Mouse (Mus musculus) neural tube, embryonic 11.5 days (tissue): ENCODE results near the gene Orai3. TPM values are rescaled to one million over a fixed set of nuclear protein-coding genes. Genes with fewer than 3 reads are reported as not detected.

Experiments used
- ATAC-seq: fragments of 200-750 bp; cut with Nextera tagmentation; 2 replicates; pipeline ENCODE4 v1.8.0; 2017; ENCODE audit warnings: moderate number of reproducible peaks, mild to moderate bottlenecking, moderate TSS enrichment, moderate library complexity; ENCODE audit not compliant: insufficient read depth, low FRiP score, low TSS enrichment
- DNase-seq: peaks from one replicate; pipeline ENCODE4 v3.0.0-alpha.2; 2015; ENCODE audit warnings: low spot score
- H3K27ac ChIP-seq: fragments of 300-500 bp; sonication (generic); 2 replicates; pipeline ENCODE4 v1.5.1; 2014; ENCODE audit warnings: low read depth, mild to moderate bottlenecking, low read length
- H3K27me3 ChIP-seq: fragments of 300-500 bp; sonication (generic); 2 replicates; pipeline ENCODE4 v1.6.1; 2014; ENCODE audit warnings: mild to moderate bottlenecking, low read length, mixed read lengths; ENCODE audit not compliant: control insufficient read depth, insufficient read depth
- H3K36me3 ChIP-seq: fragments of 300-500 bp; sonication (generic); 2 replicates; pipeline ENCODE4 v1.6.1; 2014; ENCODE audit warnings: mild to moderate bottlenecking, low read length, moderate library complexity, mixed read lengths; ENCODE audit not compliant: control insufficient read depth, insufficient read depth
- H3K4me1 ChIP-seq: fragments of 300-500 bp; sonication (generic); 2 replicates; pipeline ENCODE4 v1.6.1; 2014; ENCODE audit warnings: low read length, mixed read lengths; ENCODE audit not compliant: control insufficient read depth, insufficient read depth
- H3K4me2 ChIP-seq: fragments of 300-500 bp; sonication (generic); 2 replicates; pipeline ENCODE4 v1.6.1; 2014; ENCODE audit warnings: low read depth, mild to moderate bottlenecking, moderate library complexity
- H3K4me3 ChIP-seq: fragments of 300-500 bp; sonication (generic); 2 replicates; pipeline ENCODE4 v1.5.1; 2014; ENCODE audit warnings: low read depth, low read length
- H3K9ac ChIP-seq: fragments of 300-500 bp; sonication (generic); 2 replicates; pipeline ENCODE4 v1.6.1; 2014; ENCODE audit warnings: mild to moderate bottlenecking, low read length
- H3K9me3 ChIP-seq: fragments of 300-500 bp; sonication (generic); 2 replicates; pipeline ENCODE4 v1.6.1; 2016; ENCODE audit warnings: low read length; ENCODE audit not compliant: control insufficient read depth
- WGBS: fragments of 180-500 bp; shearing (Covaris S2); extraction: QIAGEN DNeasy Blood & Tissue Kit; methylation state at CpG from one replicate; pipeline ENCODE4 v1.1.7; 2014; 5-methylcytosine and 5-hydroxymethylcytosine counted together
- polyA plus RNA-seq: library from polyadenylated mRNA; unstranded; fragments of >200 nt; fragmentation: Nextera tagmentation; extraction: Ambion mirVana; gene quantifications from 2 replicates; pipeline ENCODE4 v1.2.1, GENCODE M21; 2014

The Orai3 gene
- polyA plus RNA-seq, 1 experiment from 2014 or later = 5.5 TPM

GRCm38 (mm10) chr7:127813821-127814220 lies 44.2 kb downstream of the Orai3 start:
- 87% methylated on average over 4 of the region's 4 CpGs for WGBS
- no peaks in the 10 kb centered on the region for H3K36me3 ChIP-seq
- no peak overlapping the region for H3K27ac ChIP-seq

GRCm38 (mm10) chr7:127814241-127814921 lies 44.8 kb downstream of the Orai3 start:
- no peaks in the 10 kb centered on the region for H3K27me3 ChIP-seq
- H3K4me2 ChIP-seq = no peak overlapping the region
- DNase-seq (no peak), ATAC-seq (no peak)
- H3K27ac ChIP-seq = no peak overlapping the region
- H3K36me3 ChIP-seq = no peaks in the 10 kb centered on the region
- H3K4me1 ChIP-seq = no peaks in the 10 kb centered on the region
- H3K4me3 ChIP-seq = no peak overlapping the region
- H3K9me3 ChIP-seq = no peaks in the 10 kb centered on the region
- 83% methylated on average over 19 of the region's 19 CpGs for WGBS
- H3K9ac ChIP-seq = no peak overlapping the region

More at GRCm38 (mm10) chr7:127813821-127814220, 44.2 kb downstream of the Orai3 start:
- H3K9me3 ChIP-seq = no peaks in the 10 kb centered on the region
- DNase-seq = no peak
- H3K4me3 ChIP-seq = no peak overlapping the region
- H3K27me3 ChIP-seq = no peaks in the 10 kb centered on the region
- no peak for ATAC-seq
- no peak overlapping the region for H3K9ac ChIP-seq
- no peaks in the 10 kb centered on the region for H3K4me1 ChIP-seq
- no peak overlapping the region for H3K4me2 ChIP-seq

- H3K9ac ChIP-seq = no peak overlapping the region
- H3K27me3 ChIP-seq = no peaks in the 10 kb centered on the region
- 93% methylated on average over 15 of the region's 15 CpGs for WGBS
- ATAC-seq (no peak), DNase-seq (no peak)
- no peak overlapping the region for H3K27ac ChIP-seq
- no peak overlapping the region for H3K4me3 ChIP-seq
- H3K4me1 ChIP-seq = no peaks in the 10 kb centered on the region
- no peaks in the 10 kb centered on the region for H3K36me3 ChIP-seq
- H3K9me3 ChIP-seq = no peaks in the 10 kb centered on the region
- H3K4me2 ChIP-seq = no peak overlapping the region
Measured at GRCm38 (mm10) chr7:127815116-127815665, 45.6 kb downstream of the Orai3 start.

- H3K36me3 ChIP-seq = no peaks in the 10 kb centered on the region
- H3K4me3 ChIP-seq = no peak overlapping the region
- no peaks in the 10 kb centered on the region for H3K9me3 ChIP-seq
- H3K9ac ChIP-seq = peak overlapping the region; percentile 22; the same call in 1 of the 2 replicates
- no peaks in the 10 kb centered on the region for H3K4me1 ChIP-seq
- H3K4me2 ChIP-seq = no peak overlapping the region
- no peak overlapping the region for H3K27ac ChIP-seq
- 65% methylated on average over 15 of the region's 15 CpGs for WGBS
- H3K27me3 ChIP-seq = no peaks in the 10 kb centered on the region
- DNase-seq = no peak
- no peak for ATAC-seq
Measured at GRCm38 (mm10) chr7:127815954-127816821, 46.6 kb downstream of the Orai3 start.

GRCm38 (mm10) chr7:127817053-127817452 lies 47.4 kb downstream of the Orai3 start:
- H3K4me2 ChIP-seq = no peak overlapping the region
- WGBS = 82% methylated on average over 7 of the region's 7 CpGs
- H3K27me3 ChIP-seq = no peaks in the 10 kb centered on the region
- H3K9ac ChIP-seq = no peak overlapping the region
- no peaks in the 10 kb centered on the region for H3K9me3 ChIP-seq
- no peak for ATAC-seq
- no peak for DNase-seq
- no peaks in the 10 kb centered on the region for H3K36me3 ChIP-seq
- no peaks in the 10 kb centered on the region for H3K4me1 ChIP-seq
- H3K27ac ChIP-seq = no peak overlapping the region
- H3K4me3 ChIP-seq = no peak overlapping the region

- Histone ChIP-seq H3K27me3 (no peaks in the 10 kb centered on the region), H3K9me3 (no peaks in the 10 kb centered on the region), H3K36me3 (no peaks in the 10 kb centered on the region), H3K4me2 (no peak overlapping the region), H3K4me1 (no peaks in the 10 kb centered on the region), H3K4me3 (no peak overlapping the region), H3K9ac (no peak overlapping the region), H3K27ac (no peak overlapping the region)
- WGBS = 98% methylated on average over 5 of the region's 5 CpGs
- DNase-seq (no peak), ATAC-seq (no peak)
Measured at GRCm38 (mm10) chr7:127817776-127818175, 48.2 kb downstream of the Orai3 start.

GRCm38 (mm10) chr7:127820836-127821509 lies 51.4 kb downstream of the Orai3 start:
- no peak overlapping the region for H3K4me3 ChIP-seq
- 74% methylated on average over 13 of the region's 13 CpGs for WGBS
- H3K4me1 ChIP-seq = peaks cover 3% of the 10 kb centered on the region; the same call in 1 of the 2 replicates
- no peak overlapping the region for H3K9ac ChIP-seq
- no peaks in the 10 kb centered on the region for H3K9me3 ChIP-seq
- no peak for ATAC-seq
- no peak overlapping the region for H3K4me2 ChIP-seq
- H3K27ac ChIP-seq = no peak overlapping the region
- no peak for DNase-seq
- no peaks in the 10 kb centered on the region for H3K27me3 ChIP-seq
- no peaks in the 10 kb centered on the region for H3K36me3 ChIP-seq

GRCm38 (mm10) chr7:127822494-127822893 lies 52.9 kb downstream of the Orai3 start:
- Histone ChIP-seq H3K36me3 (no peaks in the 10 kb centered on the region), H3K27ac (no peak overlapping the region), H3K9me3 (no peaks in the 10 kb centered on the region), H3K4me2 (no peak overlapping the region), H3K9ac (no peak overlapping the region), H3K4me3 (no peak overlapping the region), H3K4me1 (peaks cover 3% of the 10 kb centered on the region; the same call in 1 of the 2 replicates), H3K27me3 (no peaks in the 10 kb centered on the region)
- WGBS = 86% methylated on average over 3 of the region's 3 CpGs
- ATAC-seq (no peak), DNase-seq (no peak)
